Comparison of ENCODE assay signal across 26 mouse cellular contexts in genomic region chr1:130485828-130486620, GRCm38 (mm10). TPM values are rescaled to one million over a fixed set of nuclear protein-coding genes. Genes with fewer than 3 reads are reported as not detected.
DNase-seq lines count a peak whose midpoint lies in the region; ATAC-seq and TF ChIP-seq lines count a peak whose summit lies in the region.
"Had no signal": no experiment of that assay in that cellular context is flagged by ENCODE, and none has a peak within 500 bp of the region (broad histone marks: within the 10 kb centered on the region; RNA-seq: fewer than 3 reads in every experiment).

No protein-coding gene starts in this region.

- peak; percentile 13 to 62 for DNase-seq in adrenal gland, adult (ENCODE audit: inconsistent age in 2 of 2, low spot score in 1 of 2)
- DNase-seq in adrenal gland, postnatal 4 days (ENCODE audit: low spot score in 2 of 2): no peak
- no peak for DNase-seq in lung, postnatal 0 days (ENCODE audit: low spot score)
- DNase-seq in lung, adult 2 months: no peak
- no peak for DNase-seq in midbrain, embryonic 14.5 days
- no peak for DNase-seq in gastrocnemius, postnatal 10 days
- DNase-seq: adrenal gland, postnatal 14 days; cerebellum, adult 8-10 months; cerebellum, postnatal 36 days; gastrocnemius, postnatal 25 days; heart, postnatal 36 days; kidney, adult 11 months; kidney, postnatal 25 days; liver, embryonic 13.5 days; lung, embryonic 14.5 days; lung, postnatal 36 days; right cerebral cortex, postnatal 14 days; thymus, postnatal 25 days had no signal

- no peaks in the 10 kb centered on the region for H3K4me1 ChIP-seq in lung, postnatal 0 days (ENCODE audit: insufficient read depth, low read depth, low read length)
- no peaks in the 10 kb centered on the region for H3K4me1 ChIP-seq in lung, adult 2 months (ENCODE audit: control insufficient read depth, insufficient read depth, low read length)
- H3K4me1 ChIP-seq in intestine, postnatal 0 days (replicated peaks; ENCODE audit: control insufficient read depth, insufficient read depth, low read length): no peaks in the 10 kb centered on the region
- no peaks in the 10 kb centered on the region for H3K4me1 ChIP-seq in midbrain, embryonic 14.5 days (ENCODE audit: control insufficient read depth, insufficient read depth, low read length)
- H3K4me1 ChIP-seq in hindbrain, embryonic 12.5 days: no peaks in the 10 kb centered on the region
- H3K4me1 ChIP-seq: embryonic facial prominence, embryonic 15.5 days; forebrain, embryonic 15.5 days; heart, embryonic 15.5 days; hindbrain, embryonic 15.5 days; midbrain, embryonic 13.5 days had no signal

- 45% methylated on average over 10 of the region's 10 CpGs for WGBS in lung, postnatal 0 days
- 45% methylated on average over 10 of the region's 10 CpGs for WGBS in lung, adult 2 months
- 32% methylated on average over 10 of the region's 10 CpGs for WGBS in intestine, postnatal 0 days
- WGBS in midbrain, embryonic 14.5 days: 90% methylated on average over 10 of the region's 10 CpGs
- 87% methylated on average over 10 of the region's 10 CpGs for WGBS in hindbrain, embryonic 12.5 days

- no peak overlapping the region for H3K9ac ChIP-seq in lung, postnatal 0 days (replicated peaks; ENCODE audit: low read depth)
- no peak overlapping the region for H3K9ac ChIP-seq in intestine, postnatal 0 days (ENCODE audit: low read depth, low read length)
- H3K9ac ChIP-seq in midbrain, embryonic 14.5 days (replicated peaks; ENCODE audit: low read length): no peak overlapping the region
- no peak overlapping the region for H3K9ac ChIP-seq in hindbrain, embryonic 12.5 days
- H3K9ac ChIP-seq: embryonic facial prominence, embryonic 15.5 days; forebrain, embryonic 15.5 days; heart, embryonic 15.5 days; hindbrain, embryonic 15.5 days; liver, embryonic 13.5 days; lung, embryonic 14.5 days; midbrain, embryonic 13.5 days had no signal

- TF ChIP-seq EP300 in lung, postnatal 0 days (IDR thresholded peaks at IDR 0.05): no peak

- no peak overlapping the region for H3K27ac ChIP-seq in lung, postnatal 0 days (ENCODE audit: low read length)
- peak overlapping the region; percentile 16; the same call in 1 of the 2 replicates for H3K27ac ChIP-seq in intestine, postnatal 0 days (ENCODE audit: low read depth, low read length)
- no peak overlapping the region for H3K27ac ChIP-seq in midbrain, embryonic 14.5 days (replicated peaks; ENCODE audit: low read depth, low read length)
- no peak overlapping the region for H3K27ac ChIP-seq in hindbrain, embryonic 12.5 days
- H3K27ac ChIP-seq: embryonic facial prominence, embryonic 15.5 days; forebrain, embryonic 15.5 days; heart, embryonic 15.5 days; hindbrain, embryonic 15.5 days; liver, embryonic 13.5 days; midbrain, embryonic 13.5 days had no signal

- no peak overlapping the region for H3K4me3 ChIP-seq in lung, postnatal 0 days (ENCODE audit: low read depth, low read length)
- no peak overlapping the region for H3K4me3 ChIP-seq in lung, adult 2 months (replicated peaks; ENCODE audit: extremely low read depth, low read depth, low read length)
- no peak overlapping the region for H3K4me3 ChIP-seq in intestine, postnatal 0 days (ENCODE audit: low read depth, low read length)
- H3K4me3 ChIP-seq in midbrain, embryonic 14.5 days (replicated peaks; ENCODE audit: low read depth, low read length): no peak overlapping the region
- no peak overlapping the region for H3K4me3 ChIP-seq in hindbrain, embryonic 12.5 days
- H3K4me3 ChIP-seq: embryonic facial prominence, embryonic 15.5 days; forebrain, embryonic 15.5 days; heart, embryonic 15.5 days; hindbrain, embryonic 15.5 days; liver, embryonic 13.5 days; megakaryocyte, embryonic 14.5 days; midbrain, embryonic 13.5 days had no signal

- no peak for TF ChIP-seq POLR2A in lung, adult 2 months (IDR thresholded peaks at IDR 0.05; ENCODE audit: borderline replicate concordance, extremely low read depth, low read depth, low read length)

- no peaks in the 10 kb centered on the region for H3K27me3 ChIP-seq in lung, postnatal 0 days (replicated peaks; ENCODE audit: insufficient read depth, low read length)
- no peaks in the 10 kb centered on the region for H3K27me3 ChIP-seq in intestine, postnatal 0 days (replicated peaks; ENCODE audit: control insufficient read depth, insufficient read depth, low read length)
- no peaks in the 10 kb centered on the region for H3K27me3 ChIP-seq in midbrain, embryonic 14.5 days (ENCODE audit: control insufficient read depth, insufficient read depth, low read length)
- no peaks in the 10 kb centered on the region for H3K27me3 ChIP-seq in hindbrain, embryonic 12.5 days
- H3K27me3 ChIP-seq: embryonic facial prominence, embryonic 15.5 days; forebrain, embryonic 15.5 days; heart, embryonic 15.5 days; hindbrain, embryonic 15.5 days; liver, embryonic 13.5 days; megakaryocyte, embryonic 14.5 days; midbrain, embryonic 13.5 days had no signal

- H3K36me3 ChIP-seq in lung, postnatal 0 days (ENCODE audit: insufficient read depth, low read length): no peaks in the 10 kb centered on the region
- no peaks in the 10 kb centered on the region for H3K36me3 ChIP-seq in intestine, postnatal 0 days (ENCODE audit: control insufficient read depth, insufficient read depth)
- H3K36me3 ChIP-seq in midbrain, embryonic 14.5 days (ENCODE audit: control insufficient read depth, insufficient read depth, low read length): no peaks in the 10 kb centered on the region
- H3K36me3 ChIP-seq in hindbrain, embryonic 12.5 days: no peaks in the 10 kb centered on the region
- H3K36me3 ChIP-seq: embryonic facial prominence, embryonic 15.5 days; forebrain, embryonic 15.5 days; heart, embryonic 15.5 days; hindbrain, embryonic 15.5 days; liver, embryonic 13.5 days; midbrain, embryonic 13.5 days had no signal

- no peaks in the 10 kb centered on the region for H3K9me3 ChIP-seq in lung, postnatal 0 days (ENCODE audit: low read length)
- no peaks in the 10 kb centered on the region for H3K9me3 ChIP-seq in intestine, postnatal 0 days (ENCODE audit: control insufficient read depth)
- no peaks in the 10 kb centered on the region for H3K9me3 ChIP-seq in midbrain, embryonic 14.5 days (ENCODE audit: control insufficient read depth, low read length)
- H3K9me3 ChIP-seq in hindbrain, embryonic 12.5 days (replicated peaks): no peaks in the 10 kb centered on the region
- H3K9me3 ChIP-seq: embryonic facial prominence, embryonic 15.5 days; forebrain, embryonic 15.5 days; heart, embryonic 15.5 days; hindbrain, embryonic 15.5 days; liver, embryonic 13.5 days; megakaryocyte, embryonic 14.5 days; midbrain, embryonic 13.5 days had no signal

- peak; percentile 38; the same call in 1 of the 2 replicates for ATAC-seq in lung, postnatal 0 days
- peak; percentile 96 for ATAC-seq in intestine, postnatal 0 days
- ATAC-seq in midbrain, embryonic 14.5 days (ENCODE audit: low FRiP score, low TSS enrichment): no peak
- ATAC-seq in hindbrain, embryonic 12.5 days (ENCODE audit: low FRiP score): no peak
- ATAC-seq: forebrain, embryonic 15.5 days; midbrain, embryonic 13.5 days had no signal

- no peak for TF ChIP-seq CTCF in lung, postnatal 0 days (IDR thresholded peaks at IDR 0.05)
- TF ChIP-seq CTCF in lung, adult 2 months (IDR thresholded peaks at IDR 0.05; ENCODE audit: insufficient read depth, low read length): no peak
- TF ChIP-seq CTCF in intestine, postnatal 0 days (IDR thresholded peaks at IDR 0.05; ENCODE audit: low read depth): no peak

- no peak overlapping the region for H3K4me2 ChIP-seq in lung, postnatal 0 days (replicated peaks; ENCODE audit: low read depth, low read length)
- peak overlapping the region; percentile 10 for H3K4me2 ChIP-seq in intestine, postnatal 0 days (replicated peaks; ENCODE audit: low read depth)
- no peak overlapping the region for H3K4me2 ChIP-seq in midbrain, embryonic 14.5 days (ENCODE audit: low read length)
- no peak overlapping the region for H3K4me2 ChIP-seq in hindbrain, embryonic 12.5 days (replicated peaks)
- H3K4me2 ChIP-seq: embryonic facial prominence, embryonic 15.5 days; forebrain, embryonic 15.5 days; heart, embryonic 15.5 days; hindbrain, embryonic 15.5 days; liver, embryonic 13.5 days; lung, embryonic 14.5 days; midbrain, embryonic 13.5 days had no signal

RNA-seq across cellular contexts. Expression of gene Cd55, which starts 23.5 kb away (rescaled TPM):
- 10 to 100 TPM; 13.6 to 16.8 TPM for total RNA-seq in adrenal gland, postnatal 4 days (2021)
- polyA plus RNA-seq in lung, postnatal 0 days (2015; fragmentation: Nextera tagmentation; extraction: Ambion mirVana): 50.9 and 57.7 TPM in 2 replicates
- polyA plus RNA-seq in lung, adult 2 months (2012; rRNA removed): 21.1 and 24.2 TPM in 2 replicates
- polyA plus RNA-seq in intestine, postnatal 0 days (2015; fragmentation: Nextera tagmentation; extraction: Ambion mirVana): 30.1 and 32.2 TPM in 2 replicates
- polyA plus RNA-seq in midbrain, embryonic 14.5 days (2014; fragmentation: Nextera tagmentation; extraction: Ambion mirVana): 6.1 and 7.9 TPM in 2 replicates
- 10 to 100 TPM; 25.6 to 38.3 TPM for total RNA-seq in gastrocnemius, postnatal 10 days (2021)
- polyA plus RNA-seq in hindbrain, embryonic 12.5 days (2016; fragmentation: Nextera tagmentation; extraction: Ambion mirVana): 4.7 and 5.0 TPM in 2 replicates

Comparison
In these comparisons a context has a peak if more than half of its experiments do, and no peak if none do; other contexts are left out.
1. DNase-seq: peak in adrenal gland, adult (2 of 2); none in adrenal gland, postnatal 4 days (0 of 2), lung, postnatal 0 days (single experiment), lung, adult 2 months (single experiment), midbrain, embryonic 14.5 days (single experiment) and gastrocnemius, postnatal 10 days (single experiment).
2. ATAC-seq: peak in lung, postnatal 0 days (single experiment) and intestine, postnatal 0 days (single experiment); none in midbrain, embryonic 14.5 days (single experiment) and hindbrain, embryonic 12.5 days (single experiment).